Mouse (Mus musculus) heart, postnatal 4 days (tissue): ENCODE measurements around the gene Tmem72. TPM values are rescaled to one million over a fixed set of nuclear protein-coding genes. Genes with fewer than 3 reads are reported as not detected.
A peak's percentile ranks its signal among the peaks of the same experiment; 100 is the strongest.

ENCODE experiments used
- DNase-seq: peaks from one replicate; pipeline ENCODE4 v3.0.0; 2021
- total RNA-seq, 2 experiments: library from RNA; stranded (reverse); gene quantifications; 2 replicates each; pipeline ENCODE4 v1.2.3; 2021

Gene Tmem72
- total RNA-seq, 2 experiments from 2014 or later = 0.17 to 0.29 TPM

DNA sequence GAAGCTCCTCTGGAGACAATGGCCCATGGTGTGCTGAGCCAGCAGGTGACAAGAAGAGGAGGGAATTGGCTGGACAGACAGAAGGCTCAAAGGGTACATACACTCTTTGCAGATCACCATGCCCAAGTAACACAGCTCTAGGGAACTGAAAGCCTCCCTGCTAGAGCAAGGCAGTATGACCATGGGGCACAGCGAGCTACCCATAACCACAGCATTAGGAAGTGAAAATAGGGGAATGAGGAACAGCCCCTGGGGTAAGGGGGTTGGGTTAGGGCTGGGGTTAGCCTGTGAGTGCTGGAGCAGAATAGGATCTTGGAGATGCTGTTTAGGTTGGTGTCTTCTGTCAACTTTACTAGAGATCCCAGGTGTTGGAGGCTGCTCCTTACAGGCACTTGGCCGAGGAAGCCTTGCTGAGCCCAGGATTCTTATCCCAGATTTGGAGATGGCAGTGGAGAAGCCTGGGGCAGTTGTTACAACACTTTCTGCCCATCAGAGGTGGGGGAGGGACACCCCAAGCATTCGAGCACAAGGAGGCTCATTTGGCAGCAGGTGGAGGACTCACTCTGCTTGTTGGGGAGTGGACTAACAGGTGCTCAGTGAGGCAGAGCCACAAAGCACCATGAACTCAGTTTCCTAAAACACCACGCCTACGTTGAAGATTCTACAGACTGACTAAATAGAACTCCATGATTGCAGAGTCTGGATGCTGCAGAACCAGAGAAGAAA, 37.0 kb downstream of the Tmem72 start:
- DNase-seq = no peak

DNA sequence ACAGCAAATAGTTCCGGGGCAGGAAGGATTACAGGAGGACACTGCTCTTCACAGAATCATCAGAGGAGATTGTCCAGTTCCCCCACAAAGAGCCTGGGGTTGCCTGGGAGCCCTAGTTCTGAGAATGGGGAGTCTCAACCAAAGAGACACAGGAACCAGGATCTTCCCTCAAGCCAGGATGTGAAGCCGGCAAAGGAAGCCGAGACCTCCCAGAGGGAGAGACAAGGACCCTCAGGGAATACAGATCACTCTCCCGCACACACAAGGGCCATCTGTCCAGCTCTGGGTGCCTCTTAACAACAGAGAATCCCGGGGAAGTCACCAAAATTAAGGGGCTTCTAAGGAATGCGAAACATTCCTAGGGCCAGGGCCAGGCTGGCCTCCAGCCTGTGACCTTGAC, 39.4 kb downstream of the Tmem72 start:
- no peak for DNase-seq

DNA sequence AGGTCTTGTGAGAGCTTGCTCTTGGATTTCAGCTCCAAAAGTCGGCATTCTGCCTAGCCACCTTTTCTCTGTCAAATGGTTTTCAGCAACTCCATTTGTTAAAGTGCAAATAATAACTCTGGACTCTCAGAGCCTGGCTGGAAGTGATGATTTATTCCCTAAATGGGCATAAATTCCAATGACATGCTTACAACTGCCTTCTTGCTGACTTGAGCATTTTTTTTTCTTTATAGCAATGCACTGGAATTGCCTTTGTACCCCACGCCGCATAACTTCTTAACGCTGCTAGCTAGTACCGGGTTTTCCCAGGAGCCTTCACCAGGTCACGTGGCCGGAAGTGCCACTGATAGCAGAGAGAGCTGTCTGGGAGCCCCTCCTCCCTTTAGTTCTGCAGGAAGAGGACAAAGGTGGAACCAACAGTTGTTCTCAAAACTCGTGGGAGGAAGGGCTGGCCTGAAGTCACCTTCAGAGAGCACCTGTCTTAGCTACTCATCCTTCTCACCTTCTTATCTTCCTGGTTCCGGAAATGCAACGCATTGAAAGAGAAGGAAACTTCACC, 40.3 kb downstream of the Tmem72 start:
- peak; percentile 55 for DNase-seq

DNA sequence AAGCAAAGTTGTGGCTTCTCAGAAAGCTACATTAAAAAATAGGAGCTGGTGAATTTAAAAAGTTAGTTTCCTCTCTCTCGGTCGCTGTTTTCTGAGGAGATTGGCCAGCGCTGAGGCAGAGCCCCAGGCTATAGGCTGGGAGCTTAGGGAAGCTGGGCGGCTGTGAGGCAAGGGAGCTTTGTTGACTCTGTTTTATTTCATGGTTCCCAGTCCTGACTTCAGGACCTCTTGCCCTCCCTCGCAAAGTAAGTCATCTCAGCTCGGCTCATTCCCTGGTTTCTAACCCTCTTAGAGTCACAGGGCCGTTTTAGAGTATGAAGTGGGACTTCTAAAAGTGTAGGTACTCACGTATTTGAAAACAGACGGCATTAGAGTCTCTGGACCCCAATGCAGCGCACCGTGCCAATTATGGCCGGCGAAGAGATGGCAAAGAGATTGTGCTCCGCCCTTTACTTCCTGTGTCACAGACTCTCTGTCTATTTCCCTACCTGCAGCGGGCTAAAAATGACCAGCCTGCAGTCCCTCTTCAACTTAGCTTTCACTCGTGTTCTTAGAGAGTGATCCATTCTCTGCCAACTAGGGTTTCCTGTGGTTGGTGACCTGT, 42.3 kb downstream of the Tmem72 start:
- no peak for DNase-seq

DNA sequence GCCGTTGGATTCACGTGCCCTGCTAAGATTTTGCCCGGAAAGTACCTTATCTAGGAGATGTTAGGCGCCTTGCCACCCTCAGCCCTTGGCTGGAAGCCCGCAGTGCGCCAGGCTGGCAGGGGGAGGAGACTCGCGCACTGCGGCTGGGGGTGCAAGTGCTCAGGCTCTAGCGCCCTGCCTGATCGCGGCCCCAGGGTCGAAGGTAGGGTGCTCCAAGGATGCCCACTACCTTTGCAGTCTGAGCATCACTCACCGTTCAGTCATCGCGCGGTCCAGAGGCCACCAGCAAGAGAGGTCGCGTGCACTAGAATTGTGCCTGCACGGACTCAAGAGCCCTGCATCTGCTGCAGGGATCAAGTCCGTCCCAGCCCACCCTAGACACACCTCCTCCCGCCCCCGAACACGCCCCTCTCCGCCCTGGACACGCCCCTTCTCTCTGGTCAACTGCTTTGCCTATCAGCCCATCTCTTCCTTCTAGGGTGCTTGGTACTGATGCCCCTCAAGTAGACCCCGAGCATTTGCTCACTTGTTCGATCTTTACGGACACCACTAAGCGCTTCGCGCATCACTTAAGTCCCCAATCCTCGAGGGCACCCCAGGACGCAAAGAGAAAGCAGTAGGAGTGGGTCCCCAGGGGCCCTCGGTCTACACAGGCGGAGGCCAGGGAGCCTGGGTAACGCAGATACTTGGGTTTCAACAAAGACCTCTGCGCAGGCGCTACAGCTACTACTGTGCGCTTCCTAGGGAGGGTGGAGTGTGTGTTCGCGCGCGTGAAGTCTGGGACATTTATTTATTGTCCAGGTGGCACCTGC, 43.0 kb downstream of the Tmem72 start, which contains the start of gene Rassf4:
Gene Rassf4, minus strand, starts transcription at position 482 of the 812 bp plus-strand sequence.
- DNase-seq = peak; percentile 85

DNA sequence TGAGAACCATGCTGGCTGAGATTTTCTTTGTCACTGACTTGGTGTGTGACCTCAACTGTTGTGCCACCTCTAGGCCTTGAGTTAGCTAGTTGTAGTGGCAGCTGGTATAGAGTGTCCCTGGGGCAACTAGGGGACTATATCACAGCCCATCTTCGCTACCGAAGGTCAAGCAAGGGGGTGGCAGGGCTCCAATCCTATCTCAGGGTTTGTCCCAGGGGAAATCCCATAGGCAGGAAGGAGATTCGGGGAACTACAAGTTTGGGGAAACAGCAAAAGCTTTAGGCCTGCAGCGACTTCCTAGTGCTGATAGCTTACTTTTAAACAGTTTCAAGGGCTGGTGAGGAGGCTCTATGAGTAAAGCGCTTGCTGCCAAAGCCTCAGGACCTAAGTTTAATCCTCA, 44.4 kb downstream of the Tmem72 start:
- DNase-seq = peak; percentile 9

DNA sequence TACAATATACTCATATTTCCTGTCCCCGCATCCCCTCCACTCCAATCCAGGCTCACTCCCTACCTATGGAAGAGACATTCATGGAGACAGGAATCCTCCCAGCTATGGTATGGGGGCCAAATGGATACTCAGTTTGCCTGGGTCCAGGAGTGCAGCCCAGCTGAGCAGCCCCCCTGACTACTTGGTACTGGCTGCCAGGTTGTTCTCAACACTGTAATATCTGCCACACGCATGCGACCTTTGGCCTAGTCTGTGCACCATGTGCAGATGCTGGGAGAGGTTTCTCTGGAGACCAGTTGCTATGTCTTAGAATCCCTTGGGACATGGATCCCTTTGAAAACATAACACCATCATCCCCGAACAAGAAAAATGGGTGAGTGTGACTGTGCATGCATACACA, 44.9 kb downstream of the Tmem72 start:
- no peak for DNase-seq

DNA sequence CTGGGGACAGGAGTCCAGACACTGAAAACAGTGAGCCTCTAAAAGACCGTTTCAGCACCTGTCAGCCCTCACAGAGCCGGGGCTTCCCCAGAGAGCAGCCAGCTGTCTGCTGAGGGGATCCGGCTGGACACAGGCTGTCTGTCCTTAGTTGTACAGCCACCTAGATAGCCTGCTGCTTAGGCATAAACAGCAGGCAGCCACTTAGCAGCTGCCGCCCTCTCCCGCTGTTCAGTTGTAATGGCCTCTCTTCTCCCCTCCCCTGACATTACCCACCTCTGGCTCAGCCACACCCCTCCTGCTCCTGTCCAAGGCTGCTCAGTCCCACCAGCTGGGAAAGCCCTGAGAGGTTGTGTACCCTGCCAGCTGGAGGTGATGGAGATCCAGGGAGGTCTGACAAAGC, 45.7 kb downstream of the Tmem72 start:
- DNase-seq = peak; percentile 54

DNA sequence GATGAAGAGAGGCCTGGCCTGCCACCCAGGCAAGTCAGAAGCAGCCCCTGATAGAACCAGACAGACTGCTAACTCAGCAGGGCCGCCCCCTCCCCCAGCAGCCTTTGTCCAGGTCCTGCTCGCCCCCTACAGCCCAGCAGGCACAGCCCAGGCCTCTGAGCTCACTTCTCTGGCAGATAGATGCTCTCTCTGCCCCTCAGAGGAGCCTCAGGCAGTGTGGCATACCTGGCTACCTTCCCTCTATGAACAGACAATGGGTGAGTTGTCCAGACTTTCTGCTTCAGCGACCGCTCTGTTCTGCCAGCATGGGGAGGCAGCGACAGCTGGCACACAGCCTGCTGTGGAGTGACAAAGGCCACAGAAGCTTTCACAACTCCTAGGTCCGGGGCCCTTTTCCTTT, 46.6 kb downstream of the Tmem72 start:
- DNase-seq = no peak

DNA sequence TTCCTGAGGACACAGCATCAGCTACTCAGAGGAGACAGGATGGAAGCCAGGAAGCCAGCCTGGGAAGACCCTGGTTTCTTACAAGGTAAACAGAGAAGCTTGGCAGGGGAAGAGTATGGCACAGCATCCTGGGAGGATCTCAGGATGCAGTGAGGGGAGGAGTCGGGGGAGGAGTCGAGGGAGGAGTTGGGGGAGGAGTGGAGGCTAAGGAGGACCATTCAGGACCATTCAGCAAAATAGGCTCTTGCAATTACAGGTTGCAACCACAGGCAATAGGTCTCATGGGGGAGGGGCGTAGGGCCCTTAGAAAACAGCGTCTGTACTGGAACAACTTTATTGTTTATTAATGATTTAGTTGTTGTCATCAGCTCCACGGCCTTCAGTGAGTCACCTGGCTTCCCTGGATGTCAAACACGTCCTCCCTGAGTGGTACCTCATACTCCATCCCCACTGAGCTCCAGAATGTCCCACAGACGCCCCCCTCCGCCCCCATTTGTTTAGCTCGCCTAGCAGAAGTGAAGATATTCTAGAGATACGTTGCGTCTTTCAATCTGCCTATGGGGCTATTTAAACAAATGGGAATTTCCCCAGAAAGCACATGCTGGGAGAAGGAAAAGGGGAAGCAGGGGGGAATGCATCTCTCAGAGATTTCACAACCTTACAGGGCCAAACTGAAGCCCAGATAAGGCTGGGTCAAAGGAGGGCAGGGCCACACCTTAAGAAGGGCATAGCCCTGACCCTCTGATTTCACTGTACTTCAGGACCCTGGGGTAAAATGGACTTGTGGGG, 47.8 kb downstream of the Tmem72 start:
- DNase-seq = no peak

DNA sequence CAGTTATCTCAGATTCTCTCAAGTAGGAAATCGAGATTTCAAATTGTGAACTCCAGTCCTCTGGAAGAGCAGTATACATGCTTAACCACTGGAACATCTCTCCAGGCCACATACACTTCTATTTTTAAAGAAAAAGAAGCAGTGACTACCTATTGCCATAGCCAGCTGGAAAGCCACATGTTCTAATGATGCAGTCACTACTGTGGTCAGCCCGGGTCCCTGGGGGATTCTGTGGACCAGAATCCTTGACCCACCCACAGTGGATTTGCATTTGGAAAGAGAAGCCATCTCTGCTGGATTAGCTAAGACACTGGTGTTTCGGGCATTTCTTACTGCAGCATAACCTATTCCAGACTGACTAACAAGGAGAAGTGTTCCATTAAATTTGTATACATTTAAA, 49.3 kb downstream of the Tmem72 start:
- DNase-seq = no peak

DNA sequence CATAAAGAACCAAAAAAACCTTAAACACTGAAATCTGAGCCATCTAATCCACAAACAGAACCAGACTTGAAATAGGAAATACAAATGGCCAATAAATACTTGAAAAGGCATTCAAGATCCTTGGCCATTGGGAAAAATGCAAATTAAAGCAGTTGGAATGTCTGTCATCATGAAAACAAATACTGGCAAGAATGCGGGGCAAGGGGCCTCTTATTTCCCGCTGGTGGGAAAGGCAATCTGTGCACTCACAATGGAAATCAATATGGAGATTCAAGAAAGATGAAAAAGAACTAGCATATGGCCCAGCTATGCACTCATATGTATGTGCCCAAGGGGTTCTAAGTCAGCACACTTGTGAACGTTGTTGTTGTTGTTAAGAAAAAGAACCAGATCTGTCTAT, 49.8 kb downstream of the Tmem72 start:
- DNase-seq = no peak

DNA sequence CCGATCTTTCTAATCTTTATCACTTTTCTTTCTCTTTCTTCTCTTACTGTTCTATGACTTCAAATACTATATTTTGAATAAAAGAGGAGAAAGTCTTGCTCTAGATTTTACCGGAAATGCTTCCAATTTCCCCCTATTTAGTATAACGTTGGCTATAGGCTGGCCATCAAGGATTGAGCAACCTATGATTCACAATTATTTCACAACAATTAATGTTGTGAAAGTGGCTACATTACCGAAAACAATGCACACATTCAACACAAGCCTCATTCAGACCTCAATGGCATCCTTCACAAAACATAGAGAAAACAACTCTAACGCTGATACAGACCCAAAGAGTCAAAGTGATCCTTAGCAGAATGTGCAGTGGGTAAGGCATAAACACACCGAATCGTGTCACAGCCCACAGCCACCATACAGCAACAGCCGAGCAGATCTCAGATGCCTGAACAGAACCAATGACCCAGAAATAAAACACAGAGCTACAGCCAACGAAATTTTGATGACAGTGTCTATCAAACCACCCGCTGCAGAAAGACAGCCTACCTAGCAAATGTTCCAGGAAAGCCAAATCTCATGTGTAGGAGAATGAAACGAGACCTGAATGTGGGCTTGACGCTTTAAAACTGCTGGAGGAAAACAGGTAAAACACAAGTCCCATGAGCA, 50.5 kb downstream of the Tmem72 start:
- DNase-seq = no peak

DNA sequence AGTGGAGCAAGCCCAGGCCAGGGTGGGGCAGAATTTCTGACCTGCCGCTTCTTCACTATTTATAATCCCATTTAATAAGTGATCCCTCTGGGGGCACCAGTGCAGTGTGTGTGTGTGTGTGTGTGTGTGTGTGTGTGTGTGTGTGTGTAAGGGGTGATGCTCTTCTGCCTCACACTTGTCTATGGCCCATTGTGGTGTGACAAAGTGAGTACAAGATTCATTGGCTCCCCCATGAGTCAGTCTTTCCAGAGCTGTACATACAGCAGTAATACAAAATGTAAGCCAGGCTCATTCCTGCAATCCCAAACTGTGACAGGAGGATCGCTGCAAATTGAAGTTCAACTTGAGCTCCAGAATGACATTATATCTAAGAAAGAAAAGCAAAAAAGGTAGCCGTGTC, 51.9 kb downstream of the Tmem72 start:
- DNase-seq = no peak

DNA sequence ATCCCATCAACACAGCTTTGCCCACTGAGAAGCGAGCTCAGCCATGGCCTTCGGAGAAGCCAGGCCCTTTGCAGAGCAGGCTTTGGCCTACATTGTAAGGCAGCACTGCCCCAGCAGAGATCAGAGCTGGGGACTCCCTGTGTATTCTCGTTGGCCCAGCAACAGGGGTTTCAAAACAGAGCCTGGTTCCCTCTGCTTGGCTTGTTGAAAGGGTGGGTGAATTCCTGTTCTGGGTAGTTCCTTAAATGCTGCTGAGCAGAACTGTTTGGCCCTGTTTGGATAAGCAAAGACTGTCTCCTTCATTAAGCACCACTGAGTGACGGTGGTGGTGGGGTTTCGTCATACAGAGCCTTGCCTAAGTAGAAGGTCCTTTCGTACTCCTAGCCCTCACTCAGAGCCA, 52.7 kb downstream of the Tmem72 start:
- DNase-seq = no peak

DNA sequence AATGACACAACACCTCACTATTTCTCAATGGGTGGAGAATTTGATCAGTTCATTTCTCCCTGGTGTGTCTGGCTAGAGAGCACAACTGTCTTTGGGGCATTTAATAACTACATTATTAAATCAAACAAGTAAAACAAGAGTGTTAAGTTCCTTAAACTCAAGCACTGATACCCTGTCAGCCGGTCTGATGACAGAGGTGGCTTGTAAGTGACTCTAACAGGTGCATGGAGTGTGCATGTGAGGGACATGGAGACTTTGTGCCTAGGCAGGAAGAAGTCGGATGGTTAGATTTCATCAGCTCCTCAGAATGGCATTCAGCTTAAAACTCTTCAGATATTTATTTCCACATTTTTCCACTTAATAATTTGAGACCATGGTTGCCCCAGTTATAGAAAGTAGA, 53.3 kb downstream of the Tmem72 start:
- no peak for DNase-seq

DNA sequence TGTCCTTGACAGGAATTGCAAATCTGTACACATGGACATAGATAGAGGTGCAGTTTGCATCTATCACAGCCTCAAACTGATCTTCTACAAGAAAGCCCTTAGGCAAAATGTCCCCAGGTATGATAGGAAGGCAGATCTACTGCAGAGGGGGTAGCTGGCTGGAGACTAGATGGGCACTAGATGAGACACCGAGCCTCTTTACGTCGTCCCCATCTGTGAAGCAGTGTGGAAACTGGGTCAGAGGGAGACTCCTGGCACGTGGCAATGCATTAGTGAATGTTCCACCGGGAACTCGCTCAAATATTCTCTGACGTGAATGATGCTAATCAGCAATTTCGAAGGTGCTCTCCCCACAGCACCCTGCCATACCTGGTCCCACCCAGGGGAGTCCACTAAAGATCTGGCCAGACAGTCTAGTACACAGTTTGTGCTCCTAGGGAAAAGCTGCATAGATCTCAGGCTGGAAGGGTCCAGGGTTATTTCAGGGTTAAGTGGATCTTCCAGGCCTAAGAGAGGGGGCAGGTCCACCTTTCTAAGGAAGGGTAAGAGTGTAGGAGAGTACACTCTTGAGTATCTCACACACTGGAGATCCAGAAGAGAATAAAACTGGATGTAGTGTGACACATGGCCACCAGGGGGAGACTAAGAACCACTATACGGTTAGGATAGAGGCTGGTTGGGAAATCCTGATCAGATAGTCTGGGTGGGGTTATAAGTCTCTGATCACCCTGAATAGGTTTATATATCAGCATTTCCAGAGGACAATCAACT, 62.8 kb downstream of the Tmem72 start:
- DNase-seq = peak; percentile 75

DNA sequence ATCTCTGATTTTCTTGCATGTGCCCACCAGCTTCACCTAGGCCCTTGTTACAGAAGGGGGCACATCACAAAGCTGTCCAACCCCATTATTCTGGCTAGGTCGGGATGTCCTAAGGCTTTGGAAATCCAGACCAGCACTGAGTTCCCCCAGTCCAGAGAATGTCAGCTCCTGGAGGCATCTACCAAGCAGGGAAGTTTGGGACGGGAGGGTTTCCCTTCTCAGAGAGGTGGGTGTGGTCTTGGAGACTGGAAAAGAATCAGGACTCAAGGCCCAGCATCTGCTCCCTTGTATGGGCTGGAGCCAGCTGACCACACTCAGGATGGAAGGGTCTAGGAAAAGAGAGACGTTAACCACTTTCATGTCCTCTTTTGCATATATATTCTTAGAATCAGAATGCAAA, 63.5 kb downstream of the Tmem72 start:
- no peak for DNase-seq

DNA sequence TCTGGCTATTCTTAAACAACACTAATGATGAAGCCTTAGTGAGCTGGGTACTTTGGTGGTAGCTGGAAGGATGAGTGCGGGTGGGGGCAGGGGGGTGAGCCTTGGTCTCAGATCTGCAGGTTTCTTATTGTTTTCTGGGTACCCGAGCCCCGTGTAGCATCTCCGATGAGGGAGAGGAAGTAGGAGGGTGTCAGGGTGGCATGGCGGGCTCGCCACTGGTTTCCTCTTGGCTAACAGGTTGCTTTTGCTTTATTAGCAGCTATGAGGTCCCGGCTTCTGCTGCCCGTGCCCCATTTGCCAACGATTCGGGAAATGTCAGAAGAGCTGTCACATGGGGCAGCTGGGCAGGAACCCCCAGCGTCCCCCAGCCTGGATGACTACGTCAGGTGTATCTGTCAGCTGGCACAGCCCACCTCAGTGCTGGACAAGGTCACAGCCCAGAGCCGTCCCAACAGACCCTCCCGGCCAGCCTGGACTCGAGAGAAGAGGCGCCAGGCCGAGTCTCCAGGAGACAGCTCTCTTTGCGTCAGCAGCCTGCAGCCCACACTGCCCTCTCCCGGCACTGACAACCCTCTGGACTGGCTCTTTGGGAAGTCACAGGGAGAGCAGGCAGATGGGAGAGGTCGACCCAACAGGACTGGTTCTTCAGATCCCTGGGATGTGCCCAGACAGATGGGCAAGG, 65.1 kb downstream of the Tmem72 start:
- peak; percentile 85 for DNase-seq

DNA sequence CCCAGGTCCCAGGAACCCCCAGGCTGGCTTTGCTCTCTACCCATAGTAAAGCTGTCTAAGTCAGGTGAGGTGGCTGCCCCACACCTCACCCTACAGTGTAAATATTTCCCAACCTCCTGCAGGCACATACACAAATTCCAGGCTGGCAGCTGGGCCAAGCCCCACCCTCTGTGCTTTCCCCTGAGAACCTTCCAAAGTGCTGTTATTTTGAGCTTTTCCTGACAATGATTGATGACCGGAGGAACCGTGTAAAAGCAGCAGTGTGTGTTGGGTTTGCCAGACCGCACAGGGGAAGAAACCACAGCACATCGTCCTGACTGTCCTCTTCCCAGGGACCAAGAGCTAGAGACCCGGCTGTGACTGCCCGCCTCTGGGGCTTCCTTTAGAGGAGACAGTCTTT, 66.3 kb downstream of the Tmem72 start, which contains the start of gene Depp1:
Gene Depp1, plus strand, starts transcription at position 204 of the 400 bp plus-strand sequence.
- DNase-seq = peak; percentile 66
